Mouse (Mus musculus) liver, embryonic 13.5 days (tissue): ENCODE measurements around the gene Col23a1. TPM values are rescaled to one million over a fixed set of nuclear protein-coding genes. Genes with fewer than 3 reads are reported as not detected.
A peak's percentile ranks its signal among the peaks of the same experiment; 100 is the strongest.

Source experiments
- ATAC-seq: fragments of 200-750 bp; cut with Nextera tagmentation; 2 replicates; pipeline ENCODE4 v1.8.0; 2017; ENCODE audit warnings: low read depth, mild to moderate bottlenecking, moderate number of reproducible peaks, moderate library complexity
- DNase-seq: peaks from one replicate; pipeline ENCODE4 v3.0.0; 2022
- H3K27ac ChIP-seq: fragments of 300-500 bp; sonication (generic); 2 replicates; pipeline ENCODE4 v1.5.1; 2015; ENCODE audit warnings: moderate library complexity, mild to moderate bottlenecking, inconsistent platforms
- H3K27me3 ChIP-seq: fragments of 300-500 bp; sonication (generic); 2 replicates; pipeline ENCODE4 v1.6.1; 2015; ENCODE audit warnings: mild to moderate bottlenecking, inconsistent platforms
- H3K36me3 ChIP-seq: fragments of 300-500 bp; sonication (generic); 2 replicates; pipeline ENCODE4 v1.6.1; 2015; ENCODE audit warnings: mild to moderate bottlenecking, inconsistent platforms
- H3K4me1 ChIP-seq: fragments of 300-500 bp; sonication (generic); replicated peaks from 2 replicates; pipeline ENCODE4 v1.6.1; 2015; ENCODE audit warnings: inconsistent platforms
- H3K4me2 ChIP-seq: fragments of 300-500 bp; sonication (generic); 2 replicates; pipeline ENCODE4 v1.6.1; 2015; ENCODE audit warnings: inconsistent platforms, mild to moderate bottlenecking, moderate library complexity
- H3K4me3 ChIP-seq: fragments of 300-500 bp; sonication (generic); replicated peaks from 2 replicates; pipeline ENCODE4 v1.5.1; 2015; ENCODE audit warnings: mild to moderate bottlenecking, inconsistent platforms
- H3K9ac ChIP-seq: fragments of 300-500 bp; sonication (generic); 2 replicates; pipeline ENCODE4 v1.6.1; 2015; ENCODE audit warnings: mild to moderate bottlenecking, inconsistent platforms
- H3K9me3 ChIP-seq: fragments of 300-500 bp; sonication (generic); replicated peaks from 2 replicates; pipeline ENCODE4 v1.6.1; 2016; ENCODE audit warnings: inconsistent platforms
- WGBS: fragments of 180-500 bp; shearing (Covaris S2); methylation state at CpG from one replicate; pipeline ENCODE4 v1.1.7; 2015; ENCODE audit not compliant: insufficient replicate concordance; 5-methylcytosine and 5-hydroxymethylcytosine counted together
- polyA plus RNA-seq: library from polyadenylated mRNA; unstranded; fragments of >200 nt; fragmentation: Nextera tagmentation; extraction: Ambion mirVana; gene quantifications from 2 replicates; pipeline ENCODE4 v1.2.1, GENCODE M21; 2015

The Col23a1 gene
- polyA plus RNA-seq, 1 experiment from 2014 or later = 0.30 TPM

GRCm38 (mm10) chr11:51442006-51442405 lies 152.3 kb downstream of the Col23a1 start:
- 95% methylated on average over 7 of the region's 7 CpGs for WGBS
- no peak for DNase-seq
- H3K27ac ChIP-seq = peak overlapping the region; percentile 92; the same call in 1 of the 2 replicates
- peaks cover 6% of the 10 kb centered on the region for H3K9me3 ChIP-seq
- H3K4me2 ChIP-seq = no peak overlapping the region
- no peak overlapping the region for H3K4me3 ChIP-seq
- no peak overlapping the region for H3K9ac ChIP-seq
- ATAC-seq = no peak
- H3K27me3 ChIP-seq = no peaks in the 10 kb centered on the region
- H3K36me3 ChIP-seq = 0 out of 2 replicates have a peak, but pooled peaks cover 2% of the 10 kb centered on the region
- H3K4me1 ChIP-seq = peaks cover 47% of the 10 kb centered on the region

GRCm38 (mm10) chr11:51442599-51442998 lies 152.9 kb downstream of the Col23a1 start:
- Histone ChIP-seq H3K9me3 (no peaks in the 10 kb centered on the region), H3K4me2 (no peak overlapping the region), H3K36me3 (0 out of 2 replicates have a peak, but pooled peaks cover 2% of the 10 kb centered on the region), H3K9ac (0 out of 2 replicates have a peak overlapping the region, but pooled peaks have one; percentile 61), H3K27ac (peak overlapping the region; percentile 92), H3K4me1 (peaks cover 51% of the 10 kb centered on the region), H3K4me3 (no peak overlapping the region), H3K27me3 (no peaks in the 10 kb centered on the region)
- DNase-seq (no peak), ATAC-seq (no peak)
- 82% methylated on average over 8 of the region's 8 CpGs for WGBS

GRCm38 (mm10) chr11:51443818-51444217 lies 154.1 kb downstream of the Col23a1 start:
- peak overlapping the region; percentile 61 for H3K9ac ChIP-seq

GRCm38 (mm10) chr11:51444649-51445048 lies 154.9 kb downstream of the Col23a1 start:
- H3K27me3 ChIP-seq = no peaks in the 10 kb centered on the region
- H3K4me1 ChIP-seq = peaks cover 51% of the 10 kb centered on the region
- no peaks in the 10 kb centered on the region for H3K9me3 ChIP-seq
- H3K36me3 ChIP-seq = 0 out of 2 replicates have a peak, but pooled peaks cover 2% of the 10 kb centered on the region
- no peak for DNase-seq
- H3K9ac ChIP-seq = peak overlapping the region; percentile 61; the same call in 1 of the 2 replicates
- peak overlapping the region; percentile 55; the same call in 1 of the 2 replicates for H3K4me2 ChIP-seq
- no peak overlapping the region for H3K4me3 ChIP-seq
- 72% methylated on average over 7 of the region's 7 CpGs for WGBS
- H3K27ac ChIP-seq = peak overlapping the region; percentile 92
- no peak for ATAC-seq

More at GRCm38 (mm10) chr11:51443818-51444217, 154.1 kb downstream of the Col23a1 start:
- H3K36me3 ChIP-seq = 0 out of 2 replicates have a peak, but pooled peaks cover 2% of the 10 kb centered on the region
- H3K27ac ChIP-seq = peak overlapping the region; percentile 92
- peak overlapping the region; percentile 55 for H3K4me2 ChIP-seq
- H3K9me3 ChIP-seq = no peaks in the 10 kb centered on the region
- peak; percentile 62 for DNase-seq
- ATAC-seq = peak; percentile 94
- 18% methylated on average over 2 of the region's 2 CpGs for WGBS
- no peaks in the 10 kb centered on the region for H3K27me3 ChIP-seq
- peaks cover 51% of the 10 kb centered on the region for H3K4me1 ChIP-seq
- no peak overlapping the region for H3K4me3 ChIP-seq

GRCm38 (mm10) chr11:51446711-51447425 lies 157.1 kb downstream of the Col23a1 start:
- 34% methylated on average over 6 of the region's 6 CpGs for WGBS
- H3K4me1 ChIP-seq = peaks cover 51% of the 10 kb centered on the region
- no peaks in the 10 kb centered on the region for H3K9me3 ChIP-seq
- peak; percentile 64 for ATAC-seq
- H3K36me3 ChIP-seq = 0 out of 2 replicates have a peak, but pooled peaks cover 2% of the 10 kb centered on the region
- peak; percentile 52 for DNase-seq
- no peak overlapping the region; the same call in 1 of the 2 replicates for H3K9ac ChIP-seq
- no peak overlapping the region for H3K4me3 ChIP-seq
- H3K27me3 ChIP-seq = no peaks in the 10 kb centered on the region
- H3K27ac ChIP-seq = peak overlapping the region; percentile 40
- peak overlapping the region; percentile 5; the same call in 1 of the 2 replicates for H3K4me2 ChIP-seq

- Histone ChIP-seq H3K4me2 (no peak overlapping the region), H3K4me1 (peaks cover 37% of the 10 kb centered on the region), H3K9ac (no peak overlapping the region), H3K4me3 (no peak overlapping the region), H3K27ac (no peak overlapping the region), H3K36me3 (no peaks in the 10 kb centered on the region), H3K9me3 (no peaks in the 10 kb centered on the region), H3K27me3 (no peaks in the 10 kb centered on the region)
- DNase-seq (no peak), ATAC-seq (no peak)
- 75% methylated on average over 4 of the region's 4 CpGs for WGBS
Observed at GRCm38 (mm10) chr11:51448256-51448655, 158.5 kb downstream of the Col23a1 start.

- H3K4me3 ChIP-seq = no peak overlapping the region
- H3K4me1 ChIP-seq = peaks cover 33% of the 10 kb centered on the region
- no peaks in the 10 kb centered on the region for H3K36me3 ChIP-seq
Observed at GRCm38 (mm10) chr11:51448680-51449079, 159.0 kb downstream of the Col23a1 start.

GRCm38 (mm10) chr11:51449881-51450280 lies 160.2 kb downstream of the Col23a1 start:
- Histone ChIP-seq H3K27ac (no peak overlapping the region), H3K9ac (no peak overlapping the region), H3K9me3 (no peaks in the 10 kb centered on the region), H3K36me3 (no peaks in the 10 kb centered on the region), H3K27me3 (no peaks in the 10 kb centered on the region), H3K4me3 (no peak overlapping the region), H3K4me2 (no peak overlapping the region), H3K4me1 (peaks cover 21% of the 10 kb centered on the region)
- DNase-seq (no peak), ATAC-seq (no peak)
- WGBS = 71% methylated on average over 7 of the region's 7 CpGs

More at GRCm38 (mm10) chr11:51448680-51449079, 159.0 kb downstream of the Col23a1 start:
- 56% methylated on average over 4 of the region's 4 CpGs for WGBS
- ATAC-seq = no peak
- Histone ChIP-seq H3K4me2 (no peak overlapping the region), H3K27ac (no peak overlapping the region), H3K9ac (no peak overlapping the region), H3K9me3 (no peaks in the 10 kb centered on the region), H3K27me3 (no peaks in the 10 kb centered on the region)
- no peak for DNase-seq

- WGBS = 74% methylated on average over 5 of the region's 5 CpGs
- no peaks in the 10 kb centered on the region for H3K27me3 ChIP-seq
- ATAC-seq (no peak), DNase-seq (no peak)
- H3K4me2 ChIP-seq = no peak overlapping the region
- no peak overlapping the region for H3K27ac ChIP-seq
- no peaks in the 10 kb centered on the region for H3K9me3 ChIP-seq
- peaks cover 11% of the 10 kb centered on the region for H3K4me1 ChIP-seq
- H3K36me3 ChIP-seq = no peaks in the 10 kb centered on the region
- H3K9ac ChIP-seq = no peak overlapping the region
- H3K4me3 ChIP-seq = no peak overlapping the region
Observed at GRCm38 (mm10) chr11:51451281-51451680, 161.6 kb downstream of the Col23a1 start.

- Histone ChIP-seq H3K27ac (no peak overlapping the region), H3K4me3 (no peak overlapping the region), H3K4me2 (no peak overlapping the region), H3K27me3 (no peaks in the 10 kb centered on the region), H3K9me3 (no peaks in the 10 kb centered on the region), H3K4me1 (peaks cover 5% of the 10 kb centered on the region), H3K9ac (no peak overlapping the region), H3K36me3 (no peaks in the 10 kb centered on the region)
- ATAC-seq = no peak
- WGBS = 54% methylated on average over 7 of the region's 7 CpGs
- no peak for DNase-seq
Observed at GRCm38 (mm10) chr11:51451925-51452324, 162.2 kb downstream of the Col23a1 start.

- Histone ChIP-seq H3K9me3 (no peaks in the 10 kb centered on the region), H3K27ac (no peak overlapping the region), H3K4me2 (no peak overlapping the region), H3K4me1 (no peaks in the 10 kb centered on the region), H3K36me3 (no peaks in the 10 kb centered on the region), H3K9ac (no peak overlapping the region), H3K4me3 (no peak overlapping the region), H3K27me3 (0 out of 2 replicates have a peak, but pooled peaks cover 2% of the 10 kb centered on the region)
- ATAC-seq (no peak), DNase-seq (no peak)
- WGBS = 76% methylated on average over 9 of the region's 9 CpGs
Observed at GRCm38 (mm10) chr11:51453742-51454141, 164.0 kb downstream of the Col23a1 start.
